Mouse (Mus musculus) embryonic fibroblast, embryonic 13.5 days (primary cell): ENCODE results near the gene Flnb.

Experiments used
- CTCF ChIP-seq: IDR thresholded peaks from 2 replicates; pipeline ENCODE4 v1.5.1; 2011; ENCODE audit warnings: mild to moderate bottlenecking, control low read depth, low read length, moderate library complexity, borderline replicate concordance; ENCODE audit not compliant: insufficient read depth
- POLR2A ChIP-seq: IDR thresholded peaks from 2 replicates; pipeline ENCODE4 v1.6.1; 2011; ENCODE audit warnings: low read depth, mild to moderate bottlenecking, control low read depth, low read length, moderate library complexity

DNA sequence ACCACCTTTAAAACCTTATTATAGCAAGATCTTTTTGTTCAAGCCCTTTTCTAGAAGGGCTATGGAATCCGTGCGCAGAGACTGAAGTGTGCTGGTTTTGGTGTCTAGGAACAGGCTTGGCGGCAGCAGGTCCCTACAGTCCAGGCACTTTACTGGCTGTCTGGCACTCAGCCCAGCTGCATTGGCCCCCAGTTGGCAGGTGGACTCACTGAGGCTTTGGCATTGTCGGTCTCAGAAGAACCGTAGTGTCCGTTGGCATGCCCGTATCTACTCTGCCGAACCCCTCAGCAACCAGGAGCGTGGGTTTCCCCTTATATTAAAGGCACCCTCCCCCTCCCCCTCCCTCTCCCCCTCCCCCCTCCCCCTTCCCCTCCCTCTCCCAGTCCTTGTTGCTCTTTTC, 67.8 kb downstream of the Flnb start:
- no peak for TF ChIP-seq CTCF
- no peak for TF ChIP-seq POLR2A
